Mouse (Mus musculus) common myeloid progenitor, adult 5-6 weeks (primary cell): ENCODE data around the gene Rad51ap1. TPM values are rescaled to one million over a fixed set of nuclear protein-coding genes. Genes with fewer than 3 reads are reported as not detected.

Experiments
- total RNA-seq: library from RNA; stranded (forward); fragments of 200-1000, 187-1606 nt; gene quantifications from 2 replicates; pipeline ENCODE4 v1.2.3, GENCODE M21; 2017

The Rad51ap1 gene
- total RNA-seq, 1 experiment from 2014 or later, result 152 TPM

Other genes with a start within 250 kb of the Rad51ap1 start
- gene Kcna6, start 198.9 kb downstream of the Rad51ap1 start, total RNA-seq, result not detected in 2 replicates
- 114 and 121 TPM in 2 replicates for gene Ndufa9, start 90.5 kb downstream of the Rad51ap1 start, total RNA-seq
- not detected in 2 replicates for gene Akap3, start 86.5 kb downstream of the Rad51ap1 start, total RNA-seq
- not detected in 2 replicates for gene Dyrk4, start 17.7 kb downstream of the Rad51ap1 start, total RNA-seq
- 29.9 and 45.7 TPM in 2 replicates for gene D6Wsu163e, start 375 bp upstream of the Rad51ap1 start, total RNA-seq
- not detected in 2 replicates for gene Fgf6, start 76.0 kb upstream of the Rad51ap1 start, total RNA-seq
- gene Fgf23, start 133.3 kb upstream of the Rad51ap1 start, total RNA-seq, result not detected in 2 replicates
- gene Tigar, start 170.0 kb upstream of the Rad51ap1 start, total RNA-seq, result 4.1 and 4.8 TPM in 2 replicates
- 60.9 and 79.1 TPM in 2 replicates for gene Ccnd2, start 212.6 kb upstream of the Rad51ap1 start, total RNA-seq